Mouse (Mus musculus) thymus, postnatal 36 days (tissue): ENCODE results near the gene Fbxl17.

Experiments
- DNase-seq, 2 experiments: peaks; one replicate each; pipeline ENCODE4 v3.0.0; 2022; ENCODE audit warnings: mixed read lengths in 2 of 2

Fbxl17 gene

DNA sequence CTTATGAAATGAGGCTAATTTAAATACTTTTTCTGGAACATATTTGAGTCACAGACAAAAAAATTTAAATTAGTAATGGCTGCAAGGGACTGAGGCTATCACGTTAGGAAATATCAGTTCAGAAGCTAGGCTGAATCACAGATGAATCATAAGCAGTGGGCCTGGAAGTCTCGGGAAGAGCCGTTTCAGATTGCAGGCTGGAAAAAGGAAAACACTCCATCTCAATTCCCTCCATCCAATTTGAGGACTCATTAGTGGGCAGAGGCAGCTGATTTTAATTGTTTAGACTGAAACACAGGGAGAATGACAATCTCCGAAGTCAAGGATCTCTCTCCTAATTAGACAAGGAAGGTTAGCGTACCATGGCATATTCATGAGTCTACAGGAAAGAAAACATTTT lies 337.9 kb downstream of the Fbxl17 start:
- no peak for DNase-seq

DNA sequence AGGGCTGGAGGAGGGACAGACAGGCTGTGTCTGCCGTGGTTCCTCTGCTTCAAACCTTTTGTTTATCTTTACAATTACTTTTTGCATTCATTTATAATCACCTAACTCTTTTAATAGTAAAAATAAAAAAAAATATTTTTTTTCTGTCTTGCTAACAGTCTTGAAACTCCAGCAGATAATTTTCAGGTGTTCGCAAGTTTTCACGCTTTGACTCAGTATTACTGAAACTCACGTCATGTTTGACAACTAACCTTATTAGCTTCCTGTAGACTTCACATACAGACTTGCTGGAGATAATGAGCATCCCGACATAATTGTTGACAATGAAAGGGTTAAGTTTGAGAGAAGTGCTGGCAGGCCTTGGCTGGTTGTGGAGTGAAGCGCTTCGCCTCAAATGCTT lies 340.6 kb downstream of the Fbxl17 start:
- no peak for DNase-seq

DNA sequence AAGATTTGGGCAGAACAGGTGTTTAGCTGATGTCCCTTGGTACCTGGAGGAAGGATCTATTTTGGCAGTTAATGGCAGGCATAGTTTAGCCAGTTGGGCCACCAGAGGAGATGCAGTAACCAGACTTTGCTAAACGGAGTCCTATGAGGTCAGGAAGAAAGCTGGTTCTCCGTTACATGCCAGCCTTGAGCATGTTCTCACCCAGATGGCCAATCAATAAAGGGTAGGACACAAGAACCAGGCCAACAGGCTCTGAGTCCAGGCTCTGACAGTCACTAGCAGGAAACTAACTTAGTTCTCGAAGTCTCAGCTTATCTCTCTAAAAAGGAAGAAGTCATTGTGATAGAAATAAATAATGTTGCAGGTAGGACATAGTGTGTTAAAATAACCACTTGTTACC lies 341.4 kb downstream of the Fbxl17 start:
- DNase-seq, result no peak

DNA sequence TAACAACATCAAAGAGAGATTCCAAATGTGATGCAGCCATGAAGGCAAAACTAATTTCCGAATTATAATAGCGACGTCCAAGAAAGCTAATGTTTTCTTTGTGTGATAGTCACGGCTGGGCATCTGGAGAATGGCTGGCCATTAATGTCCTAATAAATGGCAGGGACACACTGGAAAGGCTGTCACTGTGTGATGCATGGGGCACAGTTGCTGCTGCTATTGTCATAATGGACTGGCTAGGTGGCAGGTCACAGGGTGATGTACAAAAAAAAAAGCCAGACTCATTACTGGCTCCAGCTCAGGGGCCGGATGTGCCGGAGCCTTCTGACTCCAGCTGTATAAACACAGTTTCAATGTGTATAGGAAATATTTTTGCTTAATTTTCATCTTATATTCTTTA lies 341.9 kb downstream of the Fbxl17 start:
- no peak for DNase-seq

DNA sequence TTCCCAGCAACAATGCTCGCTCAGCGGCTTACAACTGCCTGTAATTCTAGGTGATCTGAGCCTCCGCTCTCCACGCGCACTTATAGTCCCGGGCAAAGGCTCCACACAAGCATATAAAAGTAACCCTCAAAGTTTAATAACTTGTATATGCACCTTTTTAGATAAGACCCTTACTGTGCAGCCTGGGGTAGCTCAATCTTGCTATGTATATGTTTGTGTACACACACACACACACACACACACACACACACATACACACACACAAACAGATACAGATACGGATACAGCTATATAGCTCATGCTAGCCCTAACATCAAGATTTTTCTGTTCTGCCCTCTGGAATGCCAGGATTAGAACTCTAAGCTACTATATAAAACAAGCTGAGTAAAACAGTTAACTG lies 342.8 kb downstream of the Fbxl17 start:
- no peak for DNase-seq

DNA sequence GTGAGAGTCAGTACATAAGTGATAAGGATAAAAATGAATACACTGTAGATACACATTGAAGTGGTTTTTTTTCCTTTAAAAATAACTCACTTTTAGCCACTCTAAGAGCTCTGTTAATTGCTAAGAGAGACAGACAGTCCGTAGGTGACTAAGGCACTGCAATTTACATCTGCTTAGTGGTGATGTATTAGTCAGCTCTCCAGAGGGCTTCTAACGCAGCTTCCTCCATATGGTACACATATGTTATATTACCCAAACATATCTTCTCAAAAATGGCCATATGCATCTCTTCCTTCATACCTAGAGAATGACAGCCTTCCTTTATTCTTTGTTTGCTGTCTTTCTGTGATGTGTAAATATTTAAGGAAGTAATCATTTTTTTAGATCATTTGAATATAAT lies 353.3 kb downstream of the Fbxl17 start:
- DNase-seq, result no peak

DNA sequence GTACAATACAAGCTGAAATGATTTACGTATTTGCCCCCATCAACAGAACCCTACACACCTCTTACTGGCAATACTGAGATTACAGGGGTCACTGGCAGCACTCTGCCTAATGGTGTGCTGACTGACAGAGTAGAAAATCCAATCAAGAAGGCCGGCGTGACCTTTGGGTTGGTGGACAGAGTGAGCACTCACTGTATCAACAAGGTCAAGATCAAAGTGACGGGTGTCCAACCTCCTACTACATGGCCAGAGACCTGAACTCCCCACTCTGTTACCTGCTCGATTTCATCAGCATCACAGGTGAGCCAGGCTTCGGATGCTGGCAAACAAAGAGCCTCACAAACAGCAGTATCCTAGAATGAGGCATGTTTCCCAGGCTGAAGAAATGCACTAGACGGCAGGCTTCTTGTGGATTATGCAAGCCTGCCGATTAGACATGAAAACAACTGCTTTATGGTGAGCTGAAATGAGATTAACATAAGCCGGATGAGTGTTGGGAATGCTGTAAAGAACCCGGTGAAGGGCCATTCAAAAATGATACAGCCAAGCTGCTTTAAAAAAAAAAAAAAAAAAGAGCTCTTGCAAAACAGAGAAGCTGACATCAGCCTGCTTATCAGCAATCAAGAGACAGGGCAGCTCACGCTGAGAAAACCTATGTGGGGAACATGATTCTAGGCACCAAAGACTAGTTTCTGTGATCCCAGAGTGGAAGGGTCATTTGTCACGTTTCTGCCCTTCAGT lies 353.9 kb downstream of the Fbxl17 start:
- no peak for DNase-seq

DNA sequence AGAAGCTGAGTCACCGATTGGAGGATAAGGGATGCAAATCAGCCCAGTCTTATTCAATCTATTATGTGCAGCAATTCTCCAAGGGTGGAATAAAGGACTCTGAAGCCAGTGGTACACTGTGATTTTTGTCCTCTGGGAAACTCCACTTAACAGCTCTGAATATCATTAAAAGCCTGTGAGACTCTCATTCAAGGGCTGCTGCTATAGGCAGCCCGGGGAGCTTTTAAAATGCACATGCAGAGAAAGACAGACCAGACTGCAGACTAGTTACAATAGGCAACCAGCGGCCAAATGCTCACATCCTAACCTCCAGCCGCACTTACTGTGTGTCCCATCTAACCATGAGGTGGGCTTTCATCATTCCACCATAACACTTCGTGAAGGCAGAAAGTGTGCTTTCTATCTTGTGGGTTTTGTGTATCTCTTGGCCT lies 354.5 kb downstream of the Fbxl17 start:
- no peak for DNase-seq

DNA sequence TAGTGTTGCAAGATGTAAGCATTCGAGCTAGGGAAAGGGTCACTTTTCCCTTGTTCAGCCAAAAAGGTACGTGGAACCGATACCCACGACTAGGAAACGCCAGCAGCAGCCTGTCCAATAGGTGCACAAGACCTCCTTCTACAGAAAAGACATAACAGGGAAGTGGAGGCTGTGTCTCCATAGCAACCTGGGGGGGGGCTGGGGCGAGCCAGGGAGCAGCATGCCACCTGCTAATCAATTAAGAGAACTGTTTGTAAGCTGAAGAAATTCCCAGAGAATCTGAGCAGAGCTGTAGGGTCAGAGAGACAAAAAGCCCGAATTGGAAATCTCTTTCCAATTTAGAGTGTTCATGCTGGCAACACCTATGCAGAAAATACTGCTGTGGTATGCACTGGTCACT lies 356.0 kb downstream of the Fbxl17 start:
- DNase-seq, result no peak

DNA sequence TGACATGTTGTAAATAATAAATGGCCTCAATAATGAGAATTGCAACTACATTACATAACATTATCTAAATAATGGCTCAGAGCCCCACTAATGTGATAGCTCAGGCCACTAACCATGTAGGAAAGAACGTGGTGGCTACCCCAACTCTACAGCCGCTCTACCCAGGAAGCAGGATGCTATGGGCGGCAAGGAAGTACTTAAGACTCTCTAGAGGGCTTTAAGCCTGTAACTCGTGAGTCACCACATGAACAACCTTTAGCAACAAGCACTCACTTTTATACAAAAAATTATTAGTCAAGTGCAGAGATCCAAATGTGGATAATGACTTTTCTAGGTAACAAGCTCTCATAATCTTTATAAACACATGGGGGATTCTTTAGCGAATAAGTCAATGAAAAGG lies 365.0 kb downstream of the Fbxl17 start:
- DNase-seq, result no peak

DNA sequence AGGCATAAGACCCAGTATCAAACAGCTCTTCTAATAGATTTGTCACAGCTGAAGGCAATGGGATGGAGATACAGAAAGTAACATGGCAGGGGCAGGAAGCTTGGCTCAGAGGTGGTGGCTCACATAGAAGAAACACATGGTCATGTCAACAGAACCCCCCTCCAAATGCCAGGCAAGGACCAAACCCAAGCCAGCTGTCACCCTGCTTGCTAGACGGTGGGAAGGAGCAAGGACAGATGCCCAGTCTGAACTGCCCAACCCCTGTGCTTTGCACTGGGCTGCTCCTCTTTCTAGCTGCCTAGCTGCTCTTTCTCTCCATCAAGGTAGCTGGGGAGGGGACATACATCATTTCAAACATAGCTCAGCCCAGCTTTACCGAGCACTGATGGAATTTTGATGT lies 377.4 kb downstream of the Fbxl17 start:
- DNase-seq, result no peak

DNA sequence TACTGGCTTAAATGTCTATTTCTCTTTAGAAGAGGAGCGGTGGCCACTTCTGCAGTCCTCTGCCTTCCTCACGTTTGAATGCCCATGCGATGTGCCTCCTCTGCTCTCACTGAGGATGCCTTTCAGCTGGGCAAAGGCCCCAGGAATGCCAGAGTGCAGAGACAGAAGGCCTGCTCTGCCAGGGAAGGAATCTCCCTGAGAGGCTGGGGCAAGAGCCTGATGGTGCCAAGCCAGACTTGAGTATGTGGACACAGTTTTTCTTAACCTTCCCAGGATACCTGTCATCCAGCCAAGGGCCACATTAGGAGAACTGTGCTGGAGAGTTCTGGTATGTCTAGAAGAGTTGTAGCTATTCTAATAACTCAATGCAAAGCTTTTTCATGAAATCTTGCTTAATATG lies 380.1 kb downstream of the Fbxl17 start:
- DNase-seq, result no peak

DNA sequence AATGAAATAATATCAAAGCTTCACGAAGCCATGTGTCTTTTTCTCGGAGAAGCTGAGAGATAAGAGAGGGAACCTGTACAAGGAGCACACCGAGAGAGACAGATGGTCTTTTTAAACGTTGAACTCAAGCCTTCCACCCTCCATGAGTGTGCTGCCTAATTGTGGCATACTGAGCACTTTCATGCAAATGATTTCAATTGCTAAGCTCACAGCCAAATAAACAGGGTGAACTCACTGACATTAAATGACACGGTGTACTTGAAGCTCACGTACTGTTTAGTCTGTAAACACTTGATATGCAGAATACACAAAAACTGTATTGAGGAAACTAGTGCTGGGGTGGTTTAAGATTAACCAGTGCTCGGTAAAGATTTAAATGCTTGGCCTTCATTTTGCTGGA lies 380.7 kb downstream of the Fbxl17 start:
- DNase-seq, result no peak

DNA sequence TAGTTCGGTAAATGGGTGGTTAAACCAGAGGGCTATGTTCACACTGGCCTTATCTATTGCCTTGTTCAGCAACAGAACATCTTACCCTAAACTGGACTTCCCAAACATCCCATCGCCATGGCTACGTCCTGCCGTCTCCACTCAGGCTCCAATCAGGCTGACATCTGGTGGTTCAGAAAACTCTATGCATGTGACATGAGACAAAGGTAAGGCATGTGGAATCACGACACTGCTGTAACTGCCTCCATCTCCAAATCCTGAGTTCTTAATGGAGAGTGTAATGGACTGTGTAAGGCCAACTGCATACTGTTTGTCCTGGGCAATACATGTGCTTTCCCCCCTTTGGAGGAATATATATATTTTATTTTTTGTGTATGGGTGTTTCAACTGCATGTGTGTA lies 382.7 kb downstream of the Fbxl17 start:
- DNase-seq, result no peak

DNA sequence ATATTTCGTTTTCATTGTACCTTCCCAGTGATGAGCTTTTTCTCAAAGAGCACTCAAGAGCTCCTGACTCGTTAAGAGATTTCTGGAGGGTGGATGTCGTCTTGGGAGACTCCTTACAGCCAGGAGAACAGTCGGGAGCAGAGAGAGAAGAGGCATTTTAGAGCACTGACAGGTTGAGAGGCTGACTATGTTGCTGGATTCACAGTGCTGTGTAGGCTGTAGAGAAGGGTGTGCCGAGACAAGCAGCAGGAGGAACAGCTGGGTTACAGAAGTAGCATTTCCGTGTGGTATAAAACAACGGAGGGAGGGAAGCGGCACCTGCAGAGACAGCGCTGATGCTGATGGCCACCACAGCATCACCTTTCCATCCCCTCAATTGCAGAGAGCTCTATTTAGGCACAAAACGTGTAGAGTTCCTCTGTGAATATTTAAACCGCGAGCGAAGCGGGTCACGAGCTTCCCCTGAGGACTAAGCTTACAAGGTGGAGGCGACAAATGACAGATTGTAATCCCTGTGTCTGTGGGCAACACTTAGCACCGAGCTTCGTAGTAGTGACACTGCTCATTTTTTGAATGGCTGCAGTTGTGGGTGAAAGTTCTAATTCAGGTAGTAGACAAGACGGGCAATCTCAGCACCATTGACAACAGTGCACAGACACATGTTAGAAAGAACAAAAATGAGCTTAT lies 385.3 kb downstream of the Fbxl17 start:
- no peak for DNase-seq

DNA sequence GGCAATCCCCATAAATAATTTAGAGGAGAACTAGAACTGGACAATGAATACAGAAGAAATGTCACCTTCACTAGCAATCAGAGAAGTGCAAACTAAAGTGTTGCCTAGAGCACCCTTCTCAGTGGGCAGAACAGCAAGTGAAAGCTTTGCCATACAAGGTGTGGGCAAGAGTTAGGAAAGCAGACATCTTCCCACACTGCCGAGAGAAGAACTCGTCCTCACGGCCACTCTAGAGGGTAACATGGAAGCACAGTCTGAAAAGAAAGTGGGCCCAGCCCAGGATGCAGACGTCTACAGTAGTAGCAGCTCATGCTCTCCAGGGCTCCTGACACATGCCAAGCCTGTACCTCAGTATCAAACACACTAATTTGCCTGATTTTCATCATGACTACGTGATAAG lies 387.0 kb downstream of the Fbxl17 start:
- no peak for DNase-seq

DNA sequence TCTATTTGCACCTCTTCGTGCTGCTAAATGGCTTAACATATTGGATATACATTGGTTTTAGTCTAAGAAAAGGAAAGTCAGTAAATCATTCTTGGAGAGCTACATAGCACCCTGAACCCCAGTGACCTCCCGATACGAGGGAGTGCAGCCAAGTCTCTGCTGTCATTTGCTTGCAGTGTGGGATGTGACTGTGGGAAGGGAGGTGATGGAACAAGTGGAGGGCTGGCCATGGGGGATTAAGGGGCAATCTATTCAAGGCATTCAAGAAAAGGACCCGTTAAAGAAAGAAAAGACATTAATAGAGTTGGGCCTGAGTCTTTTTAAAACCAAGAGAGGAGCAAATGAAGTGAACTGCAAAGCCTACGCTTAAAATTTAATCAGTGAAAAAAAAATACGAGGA lies 388.8 kb downstream of the Fbxl17 start:
- DNase-seq, result no peak

DNA sequence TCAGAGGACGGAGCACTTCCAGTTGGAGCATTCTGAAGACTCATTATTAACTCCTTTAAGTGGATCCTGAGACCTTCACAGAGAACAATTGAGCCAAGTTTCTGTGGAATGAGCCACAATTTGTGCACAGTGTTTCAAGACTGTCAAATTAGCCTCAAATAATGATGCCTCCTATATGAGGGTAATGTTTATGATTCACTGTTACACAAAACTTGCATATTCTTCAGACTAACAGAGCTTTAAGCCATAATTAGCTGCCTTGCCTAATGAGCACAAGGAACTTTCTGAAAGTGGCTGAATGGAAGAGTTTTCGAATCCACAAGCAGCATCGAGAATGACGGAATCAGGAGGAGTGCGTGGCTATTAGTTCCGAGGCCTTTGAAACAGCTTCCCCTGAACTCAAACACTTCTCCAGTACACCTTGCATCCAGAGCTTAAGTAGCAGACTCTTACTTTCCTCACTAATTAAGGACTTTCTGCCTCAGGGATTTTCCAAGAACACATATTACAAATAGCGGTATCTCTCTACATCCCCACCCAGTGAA lies 389.5 kb downstream of the Fbxl17 start:
- no peak for DNase-seq

DNA sequence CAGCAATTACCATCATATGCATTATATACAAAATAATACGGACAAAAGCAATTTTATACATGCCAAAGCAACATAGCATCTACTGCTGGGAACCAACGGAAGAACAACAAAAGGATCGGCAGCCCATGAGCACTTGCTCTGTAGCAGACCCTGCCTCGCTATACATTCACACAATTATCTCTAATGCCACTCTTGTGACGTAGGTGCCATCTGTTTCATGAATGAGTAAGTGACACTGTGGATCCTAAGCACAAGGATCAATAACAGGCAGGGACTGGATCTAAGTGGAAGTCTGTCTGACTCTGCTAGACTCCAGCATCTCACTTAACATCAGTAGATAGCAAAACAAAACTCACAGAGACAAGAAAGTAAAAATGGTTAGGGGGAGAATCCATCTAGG lies 391.8 kb downstream of the Fbxl17 start:
- DNase-seq, result no peak

DNA sequence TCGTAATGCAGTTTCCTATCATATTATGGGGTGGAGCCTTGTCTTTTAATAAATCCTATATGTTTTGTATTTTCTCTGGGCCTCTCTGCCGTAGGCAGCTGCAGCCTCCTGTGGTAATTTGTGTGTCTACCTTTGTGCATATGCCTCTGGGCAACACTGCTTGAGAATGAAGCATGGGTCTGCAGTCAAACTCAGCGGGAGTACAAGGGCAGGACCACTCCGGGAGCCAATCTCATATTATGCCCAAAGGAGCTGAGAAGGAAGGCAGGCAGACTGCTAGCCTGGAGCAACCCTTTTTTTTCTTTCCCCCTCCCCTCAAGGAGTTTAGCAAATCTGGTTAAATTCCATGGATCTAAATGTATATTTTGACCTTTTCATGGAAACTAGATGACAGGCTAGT lies 392.3 kb downstream of the Fbxl17 start:
- no peak for DNase-seq

DNA sequence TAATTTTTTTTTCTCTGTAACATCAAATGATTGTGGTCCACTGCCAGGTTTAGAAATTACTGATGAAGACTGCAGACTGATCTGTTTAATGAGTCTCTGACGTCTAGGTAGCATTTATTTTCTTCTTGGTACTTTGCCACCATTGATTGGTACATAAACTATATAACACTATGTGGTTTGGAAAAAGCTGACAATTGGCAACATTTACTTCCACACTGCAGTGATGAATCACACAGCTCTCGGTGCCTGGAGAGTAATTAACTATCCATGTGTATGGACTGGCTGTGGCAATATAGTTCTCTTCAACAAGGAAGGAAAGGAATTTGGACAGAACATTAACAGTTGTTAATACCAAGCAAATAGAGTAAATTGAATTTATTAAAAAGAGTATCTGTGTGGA lies 404.3 kb downstream of the Fbxl17 start:
- DNase-seq, result no peak

DNA sequence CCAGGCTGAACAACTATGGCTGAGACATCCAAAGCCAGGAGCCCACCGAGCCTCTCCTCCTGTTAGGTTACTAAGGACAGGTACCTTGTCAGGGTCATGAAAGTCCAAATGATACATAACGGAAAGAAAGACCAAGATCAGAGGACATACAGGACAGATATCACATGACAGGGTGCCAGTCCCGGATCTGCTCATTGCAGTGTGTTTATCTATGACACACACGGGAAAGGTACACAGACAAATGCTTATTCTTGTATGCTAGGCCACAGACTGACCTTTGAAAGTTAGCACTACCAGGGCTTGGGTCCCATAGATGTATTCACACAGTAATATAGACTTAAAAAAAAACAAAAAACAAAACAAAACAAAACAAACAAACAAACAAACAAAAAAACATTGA lies 404.8 kb downstream of the Fbxl17 start:
- no peak for DNase-seq

DNA sequence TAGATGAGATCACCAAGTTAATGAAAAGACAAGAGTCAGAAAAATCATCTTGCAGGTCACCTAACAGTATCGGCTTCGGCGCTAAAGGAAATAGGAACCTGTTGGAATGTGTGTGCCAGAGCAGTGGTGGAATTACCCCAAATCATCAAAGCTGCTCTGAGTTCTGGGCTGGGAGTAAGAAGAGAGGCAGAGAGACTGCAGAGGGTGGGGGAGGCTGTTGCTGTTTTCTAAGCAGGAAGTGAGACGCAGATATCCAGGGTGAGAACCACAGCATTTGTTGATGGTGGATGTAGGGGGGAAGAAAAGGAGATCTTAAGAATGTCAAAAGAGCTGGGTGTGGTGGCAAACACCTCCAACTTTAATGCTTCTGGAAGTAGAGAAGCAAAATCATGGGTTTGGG lies 406.6 kb downstream of the Fbxl17 start:
- DNase-seq, result no peak

DNA sequence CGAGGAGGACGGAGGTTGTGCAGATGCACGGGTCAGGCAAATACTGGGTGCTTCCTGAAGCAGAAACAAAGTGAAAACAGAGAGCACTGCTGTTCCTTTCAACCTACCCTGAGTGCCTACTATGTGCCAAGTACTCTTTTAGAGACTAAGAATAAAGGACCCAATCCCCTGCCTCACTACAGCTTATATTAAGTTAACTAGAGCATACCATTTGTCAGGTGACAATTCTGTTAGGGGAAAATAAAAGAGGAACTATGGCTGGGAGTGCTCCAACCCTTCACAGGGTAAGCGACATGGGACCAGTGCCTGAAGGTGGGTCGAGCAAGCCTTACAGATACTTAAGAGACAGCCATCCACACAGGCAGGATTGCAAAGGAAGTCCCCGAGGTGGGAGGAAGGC lies 407.0 kb downstream of the Fbxl17 start:
- DNase-seq, result no peak

DNA sequence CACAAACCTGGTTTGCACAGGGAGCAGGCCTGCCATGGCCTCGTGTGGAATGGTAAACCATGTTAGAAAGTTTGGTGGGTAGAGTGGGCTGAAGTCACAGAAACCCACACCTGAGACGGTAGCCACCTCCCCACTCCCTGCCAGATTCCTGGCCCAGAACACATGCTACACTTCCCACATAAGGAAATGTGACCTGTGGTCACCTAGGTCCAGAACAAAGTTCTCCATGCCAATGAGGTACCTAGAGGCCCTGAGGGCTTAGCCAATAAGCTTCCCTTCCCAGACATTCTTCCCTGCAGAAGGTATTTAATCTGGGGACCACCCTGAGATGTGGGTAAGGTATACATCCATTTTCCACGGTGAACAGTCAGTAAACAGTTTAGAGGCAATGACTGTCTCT lies 409.7 kb downstream of the Fbxl17 start:
- DNase-seq, result no peak
